Comparison of ENCODE assay signal across 9 mouse cellular contexts in genomic region chr7:3474291-3475080, GRCm38 (mm10). TPM values are rescaled to one million over a fixed set of nuclear protein-coding genes. Genes with fewer than 3 reads are reported as not detected.
DNase-seq lines count a peak whose midpoint lies in the region; ATAC-seq lines count a peak whose summit lies in the region.
"Had no signal": no experiment of that assay in that cellular context is flagged by ENCODE, and none has a peak within 500 bp of the region (broad histone marks: within the 10 kb centered on the region; RNA-seq: fewer than 3 reads in every experiment).

No protein-coding gene starts in this region.

- H3K27ac ChIP-seq in liver, embryonic 11.5 days (ENCODE audit: low read depth, low read length): no peak overlapping the region
- H3K27ac ChIP-seq in embryonic facial prominence, embryonic 13.5 days: no peak overlapping the region
- H3K27ac ChIP-seq: liver, embryonic 13.5 days had no signal

- H3K9ac ChIP-seq in liver, embryonic 11.5 days (ENCODE audit: low read depth, low read length): no peak overlapping the region
- peak overlapping the region; percentile 41; the same call in 1 of the 2 replicates for H3K9ac ChIP-seq in embryonic facial prominence, embryonic 13.5 days
- H3K9ac ChIP-seq: liver, embryonic 13.5 days had no signal

- no peaks in the 10 kb centered on the region for H3K36me3 ChIP-seq in liver, embryonic 11.5 days (ENCODE audit: control insufficient read depth, insufficient read depth, low read length)
- H3K36me3 ChIP-seq in embryonic facial prominence, embryonic 13.5 days: no peaks in the 10 kb centered on the region
- H3K36me3 ChIP-seq: liver, embryonic 13.5 days had no signal

- H3K27me3 ChIP-seq in liver, embryonic 11.5 days (replicated peaks; ENCODE audit: control insufficient read depth, insufficient read depth, low read length): no peaks in the 10 kb centered on the region
- no peaks in the 10 kb centered on the region for H3K27me3 ChIP-seq in embryonic facial prominence, embryonic 13.5 days
- H3K27me3 ChIP-seq: liver, embryonic 13.5 days had no signal

- WGBS in liver, embryonic 11.5 days: 10% methylated on average over 19 of the region's 19 CpGs
- WGBS in embryonic facial prominence, embryonic 13.5 days: 10% methylated on average over 19 of the region's 19 CpGs

- H3K4me1 ChIP-seq in liver, embryonic 11.5 days (replicated peaks; ENCODE audit: control insufficient read depth, insufficient read depth, low read length): no peaks in the 10 kb centered on the region
- no peaks in the 10 kb centered on the region; the same call in 1 of the 2 replicates for H3K4me1 ChIP-seq in embryonic facial prominence, embryonic 13.5 days
- H3K4me1 ChIP-seq: liver, embryonic 13.5 days had no signal

- no peak for ATAC-seq in liver, embryonic 11.5 days (replicated peaks; ENCODE audit: low FRiP score)
- ATAC-seq in embryonic facial prominence, embryonic 13.5 days (ENCODE audit: insufficient number of reproducible peaks, insufficient read depth, low FRiP score, low TSS enrichment, low read depth): no peak

- no peak overlapping the region for H3K4me3 ChIP-seq in liver, embryonic 11.5 days (ENCODE audit: low read depth, low read length)
- H3K4me3 ChIP-seq in embryonic facial prominence, embryonic 13.5 days: peak overlapping the region; percentile 21; the same call in 1 of the 2 replicates
- H3K4me3 ChIP-seq: liver, embryonic 13.5 days had no signal

- no peak for DNase-seq in liver, embryonic 11.5 days (ENCODE audit: low spot score)
- DNase-seq in liver: no peak
- peak; percentile 7 for DNase-seq in kidney, postnatal 10 days
- DNase-seq in retina, embryonic 14.5 days (ENCODE audit: low spot score): peak; percentile 55
- DNase-seq in ovary, postnatal 14 days (ENCODE audit: low spot score): no peak
- no peak for DNase-seq in thymus, postnatal 25 days
- DNase-seq in thymus, postnatal 4 days: no peak
- DNase-seq: liver, embryonic 13.5 days had no signal

- H3K4me2 ChIP-seq in liver, embryonic 11.5 days: peak overlapping the region; percentile 50
- peak overlapping the region; percentile 39 for H3K4me2 ChIP-seq in embryonic facial prominence, embryonic 13.5 days
- H3K4me2 ChIP-seq: liver, embryonic 13.5 days had no signal

- no peaks in the 10 kb centered on the region for H3K9me3 ChIP-seq in liver, embryonic 11.5 days (ENCODE audit: control insufficient read depth, low read length)
- no peaks in the 10 kb centered on the region for H3K9me3 ChIP-seq in embryonic facial prominence, embryonic 13.5 days
- H3K9me3 ChIP-seq: liver, embryonic 13.5 days had no signal

RNA-seq across cellular contexts. Expression of gene Tarm1, which starts 27.9 kb away (rescaled TPM):
- not detected in 2 replicates for polyA plus RNA-seq in liver, embryonic 11.5 days (2014; fragmentation: Nextera tagmentation; extraction: Ambion mirVana)
- polyA plus RNA-seq in embryonic facial prominence, embryonic 13.5 days (2015; fragmentation: Nextera tagmentation; extraction: Ambion mirVana): not detected in 2 replicates

RNA-seq across cellular contexts. Expression of gene Cacng6, which starts 50.5 kb away (rescaled TPM):
- polyA plus RNA-seq in liver, embryonic 11.5 days (2014; fragmentation: Nextera tagmentation; extraction: Ambion mirVana): 0.19 TPM in 1 of 2 replicates, not detected in the other
- polyA plus RNA-seq in embryonic facial prominence, embryonic 13.5 days (2015; fragmentation: Nextera tagmentation; extraction: Ambion mirVana): 0.46 and 0.67 TPM in 2 replicates

Comparison
In these comparisons a context has a peak if more than half of its experiments do, and no peak if none do; other contexts are left out.
1. DNase-seq: peak in kidney, postnatal 10 days (single experiment) and retina, embryonic 14.5 days (single experiment); none in liver, embryonic 11.5 days (single experiment), liver (single experiment), ovary, postnatal 14 days (single experiment), thymus, postnatal 25 days (single experiment) and thymus, postnatal 4 days (single experiment).